Mouse (Mus musculus) neural tube, embryonic 11.5 days (tissue): Measurements from ENCODE around the gene Th. TPM values are rescaled to one million over a fixed set of nuclear protein-coding genes. Genes with fewer than 3 reads are reported as not detected.

Experiments
- ATAC-seq: fragments of 200-750 bp; cut with Nextera tagmentation; 2 replicates; pipeline ENCODE4 v1.8.0; 2017; ENCODE audit warnings: moderate number of reproducible peaks, mild to moderate bottlenecking, moderate TSS enrichment, moderate library complexity; ENCODE audit not compliant: insufficient read depth, low FRiP score, low TSS enrichment
- DNase-seq: peaks from one replicate; pipeline ENCODE4 v3.0.0-alpha.2; 2015; ENCODE audit warnings: low spot score
- H3K27ac ChIP-seq: fragments of 300-500 bp; sonication (generic); 2 replicates; pipeline ENCODE4 v1.5.1; 2014; ENCODE audit warnings: low read depth, mild to moderate bottlenecking, low read length
- H3K27me3 ChIP-seq: fragments of 300-500 bp; sonication (generic); 2 replicates; pipeline ENCODE4 v1.6.1; 2014; ENCODE audit warnings: mild to moderate bottlenecking, low read length, mixed read lengths; ENCODE audit not compliant: control insufficient read depth, insufficient read depth
- H3K36me3 ChIP-seq: fragments of 300-500 bp; sonication (generic); 2 replicates; pipeline ENCODE4 v1.6.1; 2014; ENCODE audit warnings: mild to moderate bottlenecking, low read length, moderate library complexity, mixed read lengths; ENCODE audit not compliant: control insufficient read depth, insufficient read depth
- H3K4me1 ChIP-seq: fragments of 300-500 bp; sonication (generic); 2 replicates; pipeline ENCODE4 v1.6.1; 2014; ENCODE audit warnings: low read length, mixed read lengths; ENCODE audit not compliant: control insufficient read depth, insufficient read depth
- H3K4me2 ChIP-seq: fragments of 300-500 bp; sonication (generic); 2 replicates; pipeline ENCODE4 v1.6.1; 2014; ENCODE audit warnings: low read depth, mild to moderate bottlenecking, moderate library complexity
- H3K4me3 ChIP-seq: fragments of 300-500 bp; sonication (generic); 2 replicates; pipeline ENCODE4 v1.5.1; 2014; ENCODE audit warnings: low read depth, low read length
- H3K9ac ChIP-seq: fragments of 300-500 bp; sonication (generic); 2 replicates; pipeline ENCODE4 v1.6.1; 2014; ENCODE audit warnings: mild to moderate bottlenecking, low read length
- H3K9me3 ChIP-seq: fragments of 300-500 bp; sonication (generic); 2 replicates; pipeline ENCODE4 v1.6.1; 2016; ENCODE audit warnings: low read length; ENCODE audit not compliant: control insufficient read depth
- WGBS: fragments of 180-500 bp; shearing (Covaris S2); extraction: QIAGEN DNeasy Blood & Tissue Kit; methylation state at CpG from one replicate; pipeline ENCODE4 v1.1.7; 2014; 5-methylcytosine and 5-hydroxymethylcytosine counted together
- polyA plus RNA-seq: library from polyadenylated mRNA; unstranded; fragments of >200 nt; fragmentation: Nextera tagmentation; extraction: Ambion mirVana; gene quantifications from 2 replicates; pipeline ENCODE4 v1.2.1, GENCODE M21; 2014

Th gene
- polyA plus RNA-seq, 1 experiment from 2014 or later: 11.4 TPM

GRCm38 (mm10) chr7:142895223-142895840 is 35.6 kb downstream of the Th start:
- Histone ChIP-seq H3K4me2 (no peak overlapping the region), H3K4me3 (no peak overlapping the region), H3K9me3 (no peaks in the 10 kb centered on the region), H3K27ac (no peak overlapping the region), H3K9ac (no peak overlapping the region), H3K27me3 (0 out of 2 replicates have a peak, but pooled peaks cover 2% of the 10 kb centered on the region), H3K4me1 (no peaks in the 10 kb centered on the region), H3K36me3 (no peaks in the 10 kb centered on the region)
- ATAC-seq (no peak), DNase-seq (no peak)
- 89% methylated on average over 18 of the region's 18 CpGs for WGBS

- H3K9ac ChIP-seq: no peak overlapping the region
- no peak for ATAC-seq
- no peaks in the 10 kb centered on the region for H3K36me3 ChIP-seq
- H3K4me3 ChIP-seq: no peak overlapping the region
- H3K4me2 ChIP-seq: no peak overlapping the region
- no peaks in the 10 kb centered on the region for H3K9me3 ChIP-seq
- no peak overlapping the region for H3K27ac ChIP-seq
- DNase-seq: peak; percentile 92
- WGBS: 4% methylated on average over 3 of the region's 3 CpGs
- H3K4me1 ChIP-seq: no peaks in the 10 kb centered on the region
- H3K27me3 ChIP-seq: 0 out of 2 replicates have a peak, but pooled peaks cover 2% of the 10 kb centered on the region
Observed at GRCm38 (mm10) chr7:142894669-142895068, 36.3 kb downstream of the Th start.

- 71% methylated on average over 12 of the region's 12 CpGs for WGBS
- Histone ChIP-seq H3K27me3 (0 out of 2 replicates have a peak, but pooled peaks cover 2% of the 10 kb centered on the region), H3K36me3 (no peaks in the 10 kb centered on the region), H3K4me2 (no peak overlapping the region), H3K9ac (no peak overlapping the region), H3K4me3 (no peak overlapping the region), H3K4me1 (no peaks in the 10 kb centered on the region), H3K9me3 (no peaks in the 10 kb centered on the region), H3K27ac (no peak overlapping the region)
- ATAC-seq (no peak), DNase-seq (no peak)
Observed at GRCm38 (mm10) chr7:142893721-142894639, 36.9 kb downstream of the Th start.

- no peaks in the 10 kb centered on the region for H3K36me3 ChIP-seq
- WGBS: 74% methylated on average over 6 of the region's 6 CpGs
- DNase-seq: no peak
Observed at GRCm38 (mm10) chr7:142893296-142893695, 37.6 kb downstream of the Th start.

GRCm38 (mm10) chr7:142869419-142870163 is 61.3 kb downstream of the Th start:
- H3K9ac ChIP-seq: no peak overlapping the region
- no peaks in the 10 kb centered on the region for H3K27me3 ChIP-seq
- ATAC-seq (no peak), DNase-seq (no peak)
- 2% methylated on average over 4 of the region's 4 CpGs for WGBS
- no peaks in the 10 kb centered on the region for H3K9me3 ChIP-seq
- no peak overlapping the region for H3K4me2 ChIP-seq
- H3K4me1 ChIP-seq: no peaks in the 10 kb centered on the region
- H3K36me3 ChIP-seq: no peaks in the 10 kb centered on the region
- H3K27ac ChIP-seq: no peak overlapping the region
- no peak overlapping the region for H3K4me3 ChIP-seq

More at GRCm38 (mm10) chr7:142893296-142893695, 37.6 kb downstream of the Th start:
- H3K4me3 ChIP-seq: no peak overlapping the region
- H3K9me3 ChIP-seq: no peaks in the 10 kb centered on the region
- no peak overlapping the region for H3K27ac ChIP-seq
- no peak overlapping the region for H3K4me2 ChIP-seq
- H3K9ac ChIP-seq: no peak overlapping the region
- ATAC-seq: no peak
- no peaks in the 10 kb centered on the region for H3K27me3 ChIP-seq
- no peaks in the 10 kb centered on the region for H3K4me1 ChIP-seq

- Histone ChIP-seq H3K36me3 (no peaks in the 10 kb centered on the region), H3K9me3 (no peaks in the 10 kb centered on the region), H3K9ac (no peak overlapping the region), H3K4me3 (no peak overlapping the region), H3K27ac (no peak overlapping the region), H3K4me1 (no peaks in the 10 kb centered on the region), H3K27me3 (no peaks in the 10 kb centered on the region), H3K4me2 (no peak overlapping the region)
- ATAC-seq (no peak), DNase-seq (peak; percentile 42)
- WGBS: 20% methylated on average over 6 of the region's 6 CpGs
Observed at GRCm38 (mm10) chr7:142850681-142851080, 80.2 kb downstream of the Th start.

Other genes with a start within 250 kb of the Th start
- gene Ins2, start 187.7 kb downstream of the Th start, polyA plus RNA-seq: not detected in 2 replicates
- 0.31 and 0.66 TPM in 2 replicates for gene Ascl2, start 38.1 kb upstream of the Th start, polyA plus RNA-seq
- 4.4 and 4.6 TPM in 2 replicates for gene Tspan32, start 73.9 kb upstream of the Th start, polyA plus RNA-seq
- 282 and 291 TPM in 2 replicates for gene Cd81, start 121.6 kb upstream of the Th start, polyA plus RNA-seq
- gene Tssc4, start 138.1 kb upstream of the Th start, polyA plus RNA-seq: 68.8 and 70.2 TPM in 2 replicates
- 0.68 and 0.77 TPM in 2 replicates for gene Trpm5, start 163.5 kb upstream of the Th start, polyA plus RNA-seq
- 1.6 and 1.7 TPM in 2 replicates for gene Kcnq1, start 175.2 kb upstream of the Th start, polyA plus RNA-seq